Mouse (Mus musculus) ES-E14 (cell line): ENCODE measurements around the gene Gm10283.

Experiments used
- CHD2 ChIP-seq: IDR thresholded peaks from 2 replicates; pipeline ENCODE4 v1.6.1; 2014; ENCODE audit warnings: mild to moderate bottlenecking, low read depth, low read length, inconsistent platforms
- ZC3H11A ChIP-seq: IDR thresholded peaks from 2 replicates; pipeline ENCODE4 v1.6.1; 2012; ENCODE audit warnings: low read depth, mild to moderate bottlenecking, inconsistent platforms, low read length, borderline replicate concordance
- ZNF384 ChIP-seq: IDR thresholded peaks from 2 replicates; pipeline ENCODE4 v1.6.1; 2012; ENCODE audit warnings: low read depth, low read length, inconsistent platforms

- TF ChIP-seq ZNF384: no peak
- TF ChIP-seq ZC3H11A: no peak
- no peak for TF ChIP-seq CHD2
Measured at GRCm38 (mm10) chr8:60386589-60386988, 116.4 kb downstream of the Gm10283 start.
